Mouse (Mus musculus): ENCODE measurements around the gene Otud5. TPM values are rescaled to one million over a fixed set of nuclear protein-coding genes. Genes with fewer than 3 reads are reported as not detected.
A peak's percentile ranks its signal among the peaks of the same experiment; 100 is the strongest.
"Not testable (repeated sequence)": the region's sequence is repeated elsewhere in the genome, so short reads cannot be mapped to it uniquely, and the experiment has no call there.

The Otud5 gene
- polyA plus RNA-seq (2012; rRNA removed), result 31.0 and 43.3 TPM in 2 replicates

GRCm38 (mm10) chrX:7841163-7842162 is at the start of gene Otud5:
Otud5 (plus strand) TSS chrX:7841364.
- DNase-seq, result peak; percentile 86
- TF ChIP-seq POLR2A (IDR thresholded peaks at IDR 0.05; ENCODE audit: borderline replicate concordance, extremely low read depth, low read depth, low read length) (peak; percentile 60; the same call in 1 of the 2 replicates), CTCF (IDR thresholded peaks at IDR 0.05; ENCODE audit: insufficient read depth, low read length) (no peak)

GRCm38 (mm10) chrX:7793361-7793760 is 47.8 kb upstream of the Otud5 start:
- Histone ChIP-seq H3K4me1 (ENCODE audit: control insufficient read depth, insufficient read depth, low read length) (no peaks in the 10 kb centered on the region), H3K4me3 (replicated peaks; ENCODE audit: extremely low read depth, low read depth, low read length) (no peak overlapping the region)
- no peak for DNase-seq
- TF ChIP-seq CTCF (IDR thresholded peaks at IDR 0.05; ENCODE audit: insufficient read depth, low read length) (no peak), POLR2A (IDR thresholded peaks at IDR 0.05; ENCODE audit: borderline replicate concordance, extremely low read depth, low read depth, low read length) (no peak)
- 49% methylated on average over 3 of the region's 3 CpGs for WGBS

More at GRCm38 (mm10) chrX:7841163-7842162, at the start of gene Otud5:
- peaks cover 5% of the 10 kb centered on the region; the same call in 1 of the 2 replicates for H3K4me1 ChIP-seq (ENCODE audit: control insufficient read depth, insufficient read depth, low read length)
- 26% methylated on average over 74 of the region's 74 CpGs for WGBS
- H3K4me3 ChIP-seq (replicated peaks; ENCODE audit: extremely low read depth, low read depth, low read length), result peak within 1 kb of the TSS; percentile 82

DNA sequence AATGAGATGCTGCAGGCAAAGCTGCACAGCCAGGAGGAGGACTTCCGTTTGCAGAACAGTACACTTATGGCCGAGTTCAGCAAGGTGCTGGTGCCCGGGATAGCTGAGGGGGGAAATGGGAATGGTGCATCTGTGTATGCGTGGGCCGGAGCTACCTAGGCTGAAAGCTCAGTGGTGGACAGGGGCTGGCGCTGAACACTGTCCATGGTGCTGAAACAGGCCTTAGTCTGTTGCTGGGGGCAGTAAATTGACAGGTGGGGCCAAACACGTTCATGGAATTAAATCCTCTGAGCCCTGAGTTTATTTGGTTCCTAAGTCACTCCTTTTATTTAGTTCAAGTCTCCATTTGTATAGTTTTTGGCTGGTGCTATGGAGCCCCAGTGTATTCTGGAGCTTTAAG is 46.1 kb upstream of the Otud5 start:
- H3K4me1 ChIP-seq (ENCODE audit: control insufficient read depth, insufficient read depth, low read length), result no peaks in the 10 kb centered on the region
- DNase-seq, result peak; percentile 10

GRCm38 (mm10) chrX:7797327-7797726 is 43.8 kb upstream of the Otud5 start:
- 72% methylated on average over 3 of the region's 3 CpGs for WGBS
- no peaks in the 10 kb centered on the region for H3K4me1 ChIP-seq (ENCODE audit: control insufficient read depth, insufficient read depth, low read length)
- TF ChIP-seq POLR2A (IDR thresholded peaks at IDR 0.05; ENCODE audit: borderline replicate concordance, extremely low read depth, low read depth, low read length) (no peak), CTCF (IDR thresholded peaks at IDR 0.05; ENCODE audit: insufficient read depth, low read length) (no peak)

More for the DNA sequence above, 46.1 kb upstream of the Otud5 start:
- H3K4me3 ChIP-seq (replicated peaks; ENCODE audit: extremely low read depth, low read depth, low read length), result no peak overlapping the region
- TF ChIP-seq POLR2A (IDR thresholded peaks at IDR 0.05; ENCODE audit: borderline replicate concordance, extremely low read depth, low read depth, low read length) (no peak), CTCF (IDR thresholded peaks at IDR 0.05; ENCODE audit: insufficient read depth, low read length) (no peak)
- whole genome bisulfite sequencing, result 25% methylated on average over 7 of the region's 7 CpGs

GRCm38 (mm10) chrX:7802157-7802556 is 39.0 kb upstream of the Otud5 start:
- DNase-seq; H3K4me3 ChIP-seq (replicated peaks; ENCODE audit: extremely low read depth, low read depth, low read length); H3K4me1 ChIP-seq (ENCODE audit: control insufficient read depth, insufficient read depth, low read length): not testable (repeated sequence)
- 62% methylated on average over 2 of the region's 2 CpGs for WGBS

More at GRCm38 (mm10) chrX:7797327-7797726, 43.8 kb upstream of the Otud5 start:
- no peak overlapping the region for H3K4me3 ChIP-seq (replicated peaks; ENCODE audit: extremely low read depth, low read depth, low read length)
- DNase-seq, result no peak

GRCm38 (mm10) chrX:7815016-7815415 is 26.1 kb upstream of the Otud5 start:
- H3K4me3 ChIP-seq (replicated peaks; ENCODE audit: extremely low read depth, low read depth, low read length); DNase-seq: not testable (repeated sequence)
- 54% methylated on average over 8 of the region's 8 CpGs for WGBS

DNA sequence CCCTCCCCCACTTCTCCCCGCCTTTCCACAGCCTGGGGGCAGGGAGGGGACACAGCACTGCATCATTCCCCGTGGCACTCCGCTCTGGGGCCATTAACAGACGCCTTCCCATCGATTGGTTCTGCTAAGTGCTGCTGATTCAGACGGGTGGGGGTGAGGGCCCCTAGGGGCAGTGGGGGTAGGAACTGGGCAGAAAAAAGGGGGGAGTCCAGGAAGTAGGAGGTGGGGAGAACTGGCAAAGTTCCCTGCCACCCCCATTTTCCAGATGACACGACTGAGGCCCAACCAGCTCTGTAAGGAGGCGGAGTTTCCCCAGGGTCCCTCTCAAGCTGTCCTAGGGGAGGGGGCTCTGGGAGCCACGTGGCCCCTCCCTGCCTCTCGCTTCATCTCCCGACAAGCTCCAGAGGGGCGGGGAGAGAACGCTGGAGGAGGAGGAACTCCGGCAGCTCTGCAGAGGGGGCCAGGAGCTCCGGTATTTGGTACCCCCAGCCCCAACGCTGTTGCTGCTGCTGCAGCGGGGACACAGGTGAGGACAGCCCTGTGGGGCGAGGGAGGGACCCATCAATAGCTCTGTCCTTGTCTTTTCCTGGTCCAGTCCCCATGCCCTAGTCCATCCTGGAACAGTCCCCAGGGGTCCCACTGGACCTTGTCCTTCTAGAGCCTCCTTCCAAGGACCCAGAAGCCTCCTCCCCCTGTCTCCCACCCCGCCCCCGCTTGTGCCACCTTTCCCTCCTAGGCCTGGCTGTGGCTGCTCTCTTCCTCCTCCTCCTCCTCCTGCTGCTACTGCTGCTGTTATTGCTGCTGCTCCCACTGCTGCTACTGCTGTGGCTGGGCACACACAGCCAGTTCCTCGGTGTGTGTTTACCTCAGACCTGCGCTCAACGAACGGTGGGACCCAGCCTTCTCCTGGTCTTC is 19.0 kb upstream of the Otud5 start, which contains the start of gene Kcnd1:
Kcnd1 (plus strand) TSS at position 425 of the 915 bp plus-strand sequence.
- H3K4me3 ChIP-seq (replicated peaks; ENCODE audit: extremely low read depth, low read depth, low read length), result no peak within 1 kb of the TSS
- 24% methylated on average over 24 of the region's 24 CpGs for WGBS
- TF ChIP-seq POLR2A (IDR thresholded peaks at IDR 0.05; ENCODE audit: borderline replicate concordance, extremely low read depth, low read depth, low read length), result no peak
- TF ChIP-seq CTCF (IDR thresholded peaks at IDR 0.05; ENCODE audit: insufficient read depth, low read length), result no peak
- no peak for DNase-seq
- no peaks in the 10 kb centered on the region for H3K4me1 ChIP-seq (ENCODE audit: control insufficient read depth, insufficient read depth, low read length)

More at GRCm38 (mm10) chrX:7815016-7815415, 26.1 kb upstream of the Otud5 start:
- TF ChIP-seq CTCF (IDR thresholded peaks at IDR 0.05; ENCODE audit: insufficient read depth, low read length), result peak; percentile 23; the same call in 1 of the 2 replicates
- H3K4me1 ChIP-seq (ENCODE audit: control insufficient read depth, insufficient read depth, low read length), result not testable (repeated sequence)

GRCm38 (mm10) chrX:7837146-7837545 is 4.0 kb upstream of the Otud5 start:
- H3K4me1 ChIP-seq (ENCODE audit: control insufficient read depth, insufficient read depth, low read length), result no peaks in the 10 kb centered on the region
- DNase-seq, result no peak
- H3K4me3 ChIP-seq (replicated peaks; ENCODE audit: extremely low read depth, low read depth, low read length), result no peak overlapping the region
- 50% methylated on average over 1 of the region's 1 CpGs for WGBS
- TF ChIP-seq CTCF (IDR thresholded peaks at IDR 0.05; ENCODE audit: insufficient read depth, low read length) (no peak), POLR2A (IDR thresholded peaks at IDR 0.05; ENCODE audit: borderline replicate concordance, extremely low read depth, low read depth, low read length) (no peak)

DNA sequence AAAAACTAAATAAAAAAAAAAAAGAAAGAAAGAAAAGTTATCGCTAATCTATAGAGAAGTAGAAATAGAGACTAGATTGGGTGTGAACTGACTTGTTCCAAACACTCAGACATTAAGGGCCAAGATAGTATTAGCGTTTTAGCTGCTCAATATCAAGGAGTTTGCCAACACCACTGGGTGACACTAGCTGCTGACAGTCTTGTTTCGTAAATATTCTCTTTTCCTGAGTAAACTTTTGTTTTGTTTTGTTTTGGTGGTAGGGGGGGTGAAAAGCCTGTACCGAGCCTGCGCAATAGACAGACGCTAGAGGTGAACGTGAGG is 362 bp upstream of the Otud5 start:
- DNase-seq, result no peak
- 20% methylated on average over 7 of the region's 7 CpGs for WGBS
- Histone ChIP-seq H3K4me1 (ENCODE audit: control insufficient read depth, insufficient read depth, low read length) (peaks cover 5% of the 10 kb centered on the region; the same call in 1 of the 2 replicates), H3K4me3 (replicated peaks; ENCODE audit: extremely low read depth, low read depth, low read length) (peak overlapping the region; percentile 67)
- TF ChIP-seq POLR2A (IDR thresholded peaks at IDR 0.05; ENCODE audit: borderline replicate concordance, extremely low read depth, low read depth, low read length), result no peak
- no peak for TF ChIP-seq CTCF (IDR thresholded peaks at IDR 0.05; ENCODE audit: insufficient read depth, low read length)

Measured in lung, adult 2 months (tissue).